In genomic region chr3:35141500-35142220, GRCm38 (mm10) we compare ENCODE assay signal across 11 mouse cellular contexts.
DNase-seq lines count a peak whose midpoint lies in the region; ATAC-seq and TF ChIP-seq lines count a peak whose summit lies in the region.
"Had no signal": no experiment of that assay in that cellular context is flagged by ENCODE, and none has a peak within 500 bp of the region (broad histone marks: within the 10 kb centered on the region; RNA-seq: fewer than 3 reads in every experiment).

No protein-coding gene starts in this region.

- H3K4me2 ChIP-seq in intestine, embryonic 15.5 days (replicated peaks): no peak overlapping the region
- H3K4me2 ChIP-seq: forebrain, embryonic 13.5 days; heart, embryonic 11.5 days had no signal

- intact Hi-C loops in heart, postnatal 25 days (cut with DNase I): no loop called here

- DNase-seq in layer of hippocampus, adult 2 months (ENCODE audit: low spot score in 2 of 2): peak; percentile 18 to 23
- no peak for DNase-seq in layer of hippocampus, postnatal 25 days (ENCODE audit: extremely low spot score in 1 of 2, low spot score in 1 of 2)
- peak; percentile 12 for DNase-seq in ovary, postnatal 36 days (ENCODE audit: low spot score)
- no peak for DNase-seq in ovary, adult 18-20 months (ENCODE audit: low spot score)
- peak; percentile 65 to 77 for DNase-seq in cerebellum, postnatal 10 days
- no peak for DNase-seq in heart, postnatal 25 days (ENCODE audit: low spot score)
- DNase-seq: kidney, adult 11 months; thymus, postnatal 36 days had no signal

- no peak overlapping the region for H3K9ac ChIP-seq in intestine, embryonic 15.5 days
- H3K9ac ChIP-seq: forebrain, embryonic 13.5 days had no signal

- WGBS in intestine, embryonic 15.5 days: 43% methylated on average over 11 of the region's 11 CpGs

- no peaks in the 10 kb centered on the region for H3K9me3 ChIP-seq in intestine, embryonic 15.5 days
- H3K9me3 ChIP-seq: forebrain, embryonic 13.5 days had no signal

- H3K4me1 ChIP-seq in intestine, embryonic 15.5 days (replicated peaks): no peaks in the 10 kb centered on the region
- H3K4me1 ChIP-seq: forebrain, embryonic 13.5 days had no signal

- H3K4me3 ChIP-seq in layer of hippocampus, adult 2 months: no peak overlapping the region
- no peak overlapping the region for H3K4me3 ChIP-seq in intestine, embryonic 15.5 days (replicated peaks)
- H3K4me3 ChIP-seq: forebrain, embryonic 13.5 days had no signal

- no peak for ATAC-seq in intestine, embryonic 15.5 days
- ATAC-seq: forebrain, embryonic 13.5 days had no signal

- H3K36me3 ChIP-seq in intestine, embryonic 15.5 days: no peaks in the 10 kb centered on the region

- peak overlapping the region; percentile 63; the same call in 1 of the 2 replicates for H3K27ac ChIP-seq in layer of hippocampus, adult 2 months
- H3K27ac ChIP-seq in intestine, embryonic 15.5 days: no peak overlapping the region
- H3K27ac ChIP-seq: forebrain, embryonic 13.5 days had no signal

- TF ChIP-seq CTCF in layer of hippocampus, adult 2 months (conservative IDR thresholded peaks at IDR 0.05): no peak

- no peaks in the 10 kb centered on the region for H3K27me3 ChIP-seq in intestine, embryonic 15.5 days (replicated peaks)
- H3K27me3 ChIP-seq: forebrain, embryonic 13.5 days had no signal

Comparison
In these comparisons a context has a peak if more than half of its experiments do, and no peak if none do; other contexts are left out.
1. DNase-seq: peak in layer of hippocampus, adult 2 months (2 of 2), ovary, postnatal 36 days (single experiment) and cerebellum, postnatal 10 days (2 of 2); none in layer of hippocampus, postnatal 25 days (0 of 2), ovary, adult 18-20 months (single experiment) and heart, postnatal 25 days (single experiment).